Mouse (Mus musculus) T-helper 17 cell (primary cell): ENCODE results near the gene Efnb1.

ENCODE experiments used
- in situ Hi-C, 2 experiments: fragments of 300-600 bp; cut with MboI, MseI; formaldehyde crosslinking; loops; 1 replicate in 1 of 2; 2 replicates in 1 of 2; pipeline ENCODE4 v1.15.1; 2025; ENCODE audit warnings: high pct_unique_total_duplicates in 2 of 2

Efnb1 gene

DNA sequence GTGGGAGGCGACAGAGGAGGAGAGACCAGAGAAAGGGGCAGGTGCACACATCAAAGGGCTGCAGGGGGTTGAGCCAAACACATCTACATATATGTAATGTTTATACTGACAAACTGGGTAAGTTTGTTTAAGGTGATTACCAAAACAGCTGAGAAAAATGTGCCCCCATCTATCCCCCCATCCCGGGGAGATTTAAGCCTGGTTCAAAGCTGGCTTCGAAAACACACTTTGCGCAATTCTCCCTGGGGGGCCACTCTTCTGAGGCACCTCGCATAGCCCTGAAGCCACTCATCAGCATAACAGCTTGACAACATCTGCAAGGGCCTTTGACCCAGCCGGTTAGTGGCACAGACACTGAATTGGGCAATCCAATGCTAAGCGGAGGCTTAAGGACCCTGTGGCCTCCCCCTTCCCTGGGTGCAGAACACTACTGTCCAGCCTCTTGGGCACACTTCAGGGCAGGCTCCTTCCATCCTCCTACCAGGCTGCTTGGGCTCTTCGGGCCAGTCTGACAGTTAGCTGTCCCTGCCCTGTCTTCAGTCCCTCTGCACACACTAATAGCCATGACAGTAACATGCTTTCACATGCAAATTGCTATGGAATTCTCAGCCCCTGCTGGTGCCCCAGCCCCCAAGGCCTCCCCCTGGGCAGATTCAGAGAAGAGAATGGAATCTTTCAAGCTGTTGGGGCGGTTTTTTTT is 16.8 kb downstream of the Efnb1 start:
- in situ Hi-C loops: no loop called here

- in situ Hi-C loops: no loop called here
These were observed 17.3 kb downstream of the Efnb1 start for GRCm38 (mm10) chrX:99153266-99153646.

- in situ Hi-C loops: no loop called here
These were observed 18.4 kb downstream of the Efnb1 start for GRCm38 (mm10) chrX:99154358-99154757.

DNA sequence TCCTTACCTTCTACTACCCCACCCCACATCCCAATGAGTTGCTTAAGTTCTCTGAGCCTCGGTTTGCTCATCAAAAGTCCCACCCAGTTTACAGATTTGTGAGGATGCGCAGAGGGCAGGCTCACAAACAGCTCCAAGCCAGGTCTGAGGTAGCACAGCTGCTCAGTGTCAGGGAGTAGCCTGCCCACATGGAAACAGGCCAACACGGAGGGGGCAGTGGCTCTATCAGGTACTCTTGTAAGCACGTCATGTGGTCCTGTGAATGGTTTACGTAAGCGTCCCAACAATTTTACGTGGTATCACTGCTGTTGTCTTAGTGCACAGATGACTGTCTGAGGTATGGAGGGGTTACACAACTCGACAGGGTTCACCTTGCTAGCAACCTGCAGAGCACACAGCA is 23.1 kb downstream of the Efnb1 start:
- in situ Hi-C loops: no loop called here

DNA sequence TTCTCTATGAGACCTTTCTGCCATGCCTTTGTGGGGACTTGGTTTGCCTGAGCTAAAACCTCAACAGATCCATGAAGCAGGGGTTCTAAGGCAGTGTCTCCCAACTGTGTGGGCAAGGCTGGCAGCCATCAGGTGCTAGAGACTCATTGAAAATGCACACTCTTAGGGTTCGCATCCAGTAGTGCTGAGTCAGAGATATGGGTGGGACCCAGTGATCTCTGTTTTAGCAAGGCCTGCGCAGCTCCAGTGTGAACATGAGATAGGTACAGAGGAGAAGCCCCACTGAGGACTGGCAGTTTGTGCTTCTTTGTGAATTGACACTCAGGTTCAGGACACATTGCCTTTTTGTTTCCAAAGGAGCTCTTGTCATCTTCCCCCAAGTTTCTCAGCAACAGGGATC is 28.2 kb downstream of the Efnb1 start:
- in situ Hi-C loops: no loop called here

DNA sequence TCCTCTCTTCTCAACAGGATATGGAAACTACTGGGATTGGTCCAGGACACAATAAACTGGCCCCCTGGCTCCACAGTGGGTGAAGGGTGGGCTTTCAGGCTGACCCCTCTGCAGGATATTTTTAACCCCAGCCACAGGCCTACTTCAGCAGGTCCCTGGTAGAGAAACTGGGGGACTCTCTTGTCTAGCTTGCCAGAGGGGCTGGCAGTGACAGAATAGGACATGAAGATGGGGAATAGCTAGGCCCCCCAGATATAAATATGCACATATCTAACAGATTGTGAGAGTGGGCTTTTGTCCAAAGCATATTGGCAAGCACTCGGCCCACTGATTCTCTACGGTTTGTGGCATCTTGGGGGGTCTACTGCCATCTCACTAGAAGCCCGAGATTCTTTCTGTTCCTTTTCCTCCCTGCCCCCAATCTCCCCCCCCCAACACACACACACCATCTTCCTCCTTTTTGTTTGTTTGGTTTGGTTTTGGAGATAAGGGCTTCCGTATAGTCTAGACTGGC is 29.0 kb downstream of the Efnb1 start:
- in situ Hi-C loops: no loop called here

DNA sequence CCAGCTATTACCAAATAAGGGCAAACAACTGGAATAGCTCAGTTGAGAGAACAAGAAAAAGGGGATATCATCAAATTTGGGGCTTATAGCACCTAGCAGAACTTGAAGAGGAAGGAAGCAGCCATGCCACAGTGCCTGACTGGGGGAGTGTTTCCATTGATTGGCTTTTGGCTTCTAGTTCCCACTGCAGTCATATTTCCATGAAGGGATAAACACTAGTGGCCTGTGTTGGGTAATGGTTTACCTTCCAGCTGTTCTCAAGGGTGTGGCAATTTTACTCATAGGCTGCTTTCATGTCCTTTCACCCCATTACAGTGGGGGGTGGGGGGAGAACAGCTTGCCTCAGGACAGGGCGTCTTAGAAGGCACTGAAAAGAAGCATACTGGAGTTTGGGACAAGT is 31.1 kb downstream of the Efnb1 start:
- in situ Hi-C loops: no loop called here

DNA sequence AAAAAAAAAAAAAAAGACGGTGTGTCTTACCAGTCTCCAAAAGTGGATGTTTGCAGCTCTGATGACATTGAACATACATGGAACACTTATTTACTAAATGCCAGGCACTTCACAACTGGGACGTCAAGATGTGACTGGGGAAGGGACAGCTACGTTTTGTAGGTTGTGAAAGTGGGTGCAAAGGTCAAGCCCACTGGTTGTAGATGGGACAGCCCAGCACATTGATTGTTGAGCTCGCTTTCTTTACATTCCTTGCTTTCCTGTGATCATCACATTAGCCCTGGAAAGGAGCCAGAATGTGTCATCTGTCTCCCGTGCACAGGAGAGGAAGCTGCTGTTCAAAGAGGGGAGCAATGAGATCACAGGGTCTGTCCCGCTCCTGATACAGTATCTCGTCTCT is 31.6 kb downstream of the Efnb1 start:
- in situ Hi-C loops: no loop called here

DNA sequence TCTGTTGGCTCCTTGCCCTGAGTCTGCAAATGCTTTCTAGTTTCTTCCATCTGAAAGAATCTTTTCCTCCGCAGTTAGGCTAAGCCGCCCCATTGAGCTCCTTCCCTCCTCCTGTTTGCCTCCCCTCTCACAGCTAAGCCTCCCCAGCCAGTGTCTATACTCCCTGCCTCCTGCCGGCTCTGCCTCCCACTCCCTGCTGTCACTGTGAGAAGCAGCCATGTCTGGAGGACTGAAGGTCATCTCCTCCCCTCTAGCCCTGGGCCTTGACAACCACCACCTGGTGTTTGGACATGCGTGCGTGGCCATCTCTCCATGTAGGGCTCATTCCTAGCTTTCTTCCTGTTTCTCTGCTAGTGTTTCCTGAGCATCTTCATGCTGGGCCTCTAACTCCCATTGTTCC is 36.4 kb downstream of the Efnb1 start:
- in situ Hi-C loops: no loop called here

DNA sequence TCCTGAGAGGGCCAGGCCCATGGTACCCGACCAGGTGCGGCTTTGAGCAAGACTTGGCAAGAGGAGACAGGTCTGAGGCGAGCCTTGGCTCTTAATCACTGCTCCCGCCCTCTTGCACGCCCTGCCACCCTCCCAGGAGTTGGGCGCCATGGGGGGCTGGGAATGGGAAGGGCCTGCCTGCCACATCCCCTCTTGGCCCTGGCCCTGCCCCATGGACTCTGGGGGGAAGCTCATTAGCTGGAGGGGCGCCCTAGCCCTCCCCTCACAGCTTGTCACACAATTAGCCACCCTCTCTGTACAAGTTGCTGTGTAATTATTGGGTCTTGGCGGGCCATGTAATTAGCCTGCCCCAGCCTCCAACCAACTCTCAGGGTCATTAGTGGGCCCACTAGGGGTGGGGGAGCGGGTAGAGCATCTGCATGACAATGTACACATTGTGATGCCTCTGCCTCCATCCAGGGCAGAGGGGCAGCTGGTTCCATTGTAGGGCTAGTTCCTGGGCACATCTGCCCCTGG is 49.2 kb downstream of the Efnb1 start:
- in situ Hi-C loops: no loop called here

DNA sequence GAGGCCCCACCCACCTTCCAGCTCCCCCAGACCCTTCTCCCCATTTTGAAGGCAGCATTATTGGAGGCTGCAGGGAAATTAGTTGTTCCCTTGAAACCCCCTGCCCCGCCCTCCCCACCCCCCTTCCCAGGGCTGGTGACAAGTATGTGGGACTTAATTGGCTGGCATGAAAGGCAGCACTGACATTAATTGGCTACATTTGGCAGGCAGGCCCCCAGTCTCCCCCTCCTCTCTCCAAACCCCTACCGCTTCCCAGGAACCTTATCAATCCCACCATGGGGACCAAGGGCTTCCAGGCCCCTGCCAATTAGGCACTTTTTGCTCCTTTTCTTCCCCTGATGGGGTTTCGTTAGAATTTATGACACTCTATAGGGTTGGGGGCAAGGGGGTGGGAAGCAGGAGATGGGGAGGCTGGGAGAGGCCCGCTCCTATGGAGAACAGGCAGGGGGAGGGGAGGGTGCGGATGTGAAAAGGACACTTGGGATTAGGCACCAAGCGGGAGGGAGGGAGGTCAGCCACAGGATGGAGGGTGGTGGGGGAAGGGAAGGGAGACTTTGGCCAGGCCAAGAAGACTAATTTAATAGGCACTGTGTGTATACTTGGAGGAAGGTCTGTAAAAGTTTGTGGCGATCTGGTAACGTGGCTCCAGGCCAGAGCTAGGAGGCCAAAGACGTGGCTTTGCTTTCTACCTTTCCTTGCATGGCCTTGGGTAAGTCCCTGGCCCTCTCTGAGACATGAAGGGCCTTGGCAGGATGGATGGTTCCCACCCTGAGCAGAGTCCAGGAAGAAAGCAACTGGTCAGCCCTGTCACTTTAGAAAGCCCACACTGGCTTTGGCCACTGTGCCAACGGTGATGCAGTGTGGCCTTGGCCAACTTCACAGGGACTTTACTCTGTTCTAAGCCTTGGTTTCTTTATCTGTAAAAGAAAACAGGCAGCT is 50.8 kb downstream of the Efnb1 start:
- in situ Hi-C loops: no loop called here

GRCm38 (mm10) chrX:99191441-99192087 is 55.6 kb downstream of the Efnb1 start:
- in situ Hi-C loops: no loop called here

DNA sequence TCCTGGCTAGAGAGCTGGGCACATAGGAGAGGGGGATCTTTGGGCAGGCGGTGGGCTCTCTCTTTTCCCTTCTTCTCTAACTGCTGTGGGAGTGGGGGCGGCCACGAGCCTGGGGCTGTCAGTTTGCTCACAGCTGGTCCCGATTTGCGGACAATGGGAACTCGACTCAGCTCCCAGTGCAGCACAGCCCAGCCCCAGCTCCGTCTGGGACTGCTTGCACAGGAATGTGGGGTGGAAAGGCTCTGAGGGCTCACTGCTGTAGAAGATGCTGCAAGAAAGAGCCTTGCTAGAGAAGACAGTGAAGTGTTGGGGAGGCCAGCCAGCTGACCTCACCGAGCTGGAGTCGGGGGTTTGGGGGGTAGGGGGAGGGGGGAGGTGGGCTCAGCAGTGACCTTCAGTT is 61.0 kb downstream of the Efnb1 start:
- in situ Hi-C loops: no loop called here

DNA sequence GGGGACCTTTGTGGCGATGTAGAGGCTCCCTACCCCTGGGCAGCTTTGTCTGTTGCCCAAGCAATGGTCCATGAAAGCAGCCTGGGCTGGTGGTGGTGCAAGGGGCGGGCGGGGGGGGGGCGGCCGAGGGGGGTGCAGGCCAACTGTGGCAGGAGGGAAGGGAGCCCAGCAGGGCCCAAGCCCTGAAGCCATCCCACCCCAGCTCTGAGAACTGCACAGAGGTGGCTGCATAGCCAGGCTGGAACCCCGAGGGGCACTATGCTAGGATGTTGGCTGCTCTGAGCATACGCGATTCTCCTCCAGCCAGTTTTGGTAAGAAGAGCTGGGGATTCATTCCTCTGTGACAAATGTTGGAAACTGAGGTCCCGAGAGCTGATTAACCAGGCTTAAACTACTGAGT is 62.6 kb downstream of the Efnb1 start:
- in situ Hi-C loops: no loop called here
